16 mouse cellular contexts compared by ENCODE assay signal in genomic region chr10:76973797-76974436, GRCm38 (mm10). TPM values are rescaled to one million over a fixed set of nuclear protein-coding genes. Genes with fewer than 3 reads are reported as not detected.
DNase-seq lines count a peak whose midpoint lies in the region; ATAC-seq lines count a peak whose summit lies in the region.
"Had no signal": no experiment of that assay in that cellular context is flagged by ENCODE, and none has a peak within 500 bp of the region (broad histone marks: within the 10 kb centered on the region; RNA-seq: fewer than 3 reads in every experiment).

No protein-coding gene starts in this region.

- 19% methylated on average over 15 of the region's 15 CpGs for WGBS in kidney, embryonic 16.5 days
- WGBS in midbrain, embryonic 16.5 days: 18% methylated on average over 15 of the region's 15 CpGs

- no peak overlapping the region for H3K4me3 ChIP-seq in kidney, embryonic 16.5 days (ENCODE audit: low read length)
- H3K4me3 ChIP-seq in midbrain, embryonic 16.5 days (ENCODE audit: low read depth, low read length): peak overlapping the region; percentile 6; the same call in 1 of the 2 replicates
- H3K4me3 ChIP-seq: heart, embryonic 15.5 days had no signal

- H3K9ac ChIP-seq in kidney, embryonic 16.5 days (replicated peaks; ENCODE audit: low read length): no peak overlapping the region
- no peak overlapping the region for H3K9ac ChIP-seq in midbrain, embryonic 16.5 days (ENCODE audit: low read depth, low read length)
- H3K9ac ChIP-seq: heart, embryonic 15.5 days; liver, embryonic 14.5 days had no signal

- no peaks in the 10 kb centered on the region for H3K36me3 ChIP-seq in kidney, embryonic 16.5 days (ENCODE audit: insufficient read depth, low read length)
- H3K36me3 ChIP-seq in midbrain, embryonic 16.5 days (ENCODE audit: control insufficient read depth, insufficient read depth, low read length): no peaks in the 10 kb centered on the region
- H3K36me3 ChIP-seq: heart, embryonic 15.5 days had no signal

- ATAC-seq in kidney, embryonic 16.5 days (ENCODE audit: low FRiP score, low TSS enrichment): no peak
- peak; percentile 62; the same call in 1 of the 2 replicates for ATAC-seq in midbrain, embryonic 16.5 days
- ATAC-seq: Patski had no signal

- H3K4me1 ChIP-seq in kidney, embryonic 16.5 days (ENCODE audit: insufficient read depth, low read length): peaks cover 3% of the 10 kb centered on the region; the same call in 1 of the 2 replicates
- peaks cover 7% of the 10 kb centered on the region for H3K4me1 ChIP-seq in midbrain, embryonic 16.5 days (ENCODE audit: control insufficient read depth, insufficient read depth, low read length)
- H3K4me1 ChIP-seq: heart, embryonic 15.5 days had no signal

- H3K4me2 ChIP-seq in kidney, embryonic 16.5 days (replicated peaks; ENCODE audit: low read depth, low read length): 0 out of 2 replicates have a peak overlapping the region, but pooled peaks have one; percentile 15
- H3K4me2 ChIP-seq in midbrain, embryonic 16.5 days (ENCODE audit: low read length): peak overlapping the region; percentile 40
- H3K4me2 ChIP-seq: heart, embryonic 15.5 days had no signal

- no peaks in the 10 kb centered on the region for H3K9me3 ChIP-seq in kidney, embryonic 16.5 days (ENCODE audit: low read length)
- no peaks in the 10 kb centered on the region for H3K9me3 ChIP-seq in midbrain, embryonic 16.5 days (replicated peaks; ENCODE audit: control insufficient read depth, low read length, poor library complexity, severe bottlenecking)
- H3K9me3 ChIP-seq: heart, embryonic 15.5 days had no signal

- H3K27me3 ChIP-seq in kidney, embryonic 16.5 days (ENCODE audit: insufficient read depth, low read length): no peaks in the 10 kb centered on the region
- H3K27me3 ChIP-seq in midbrain, embryonic 16.5 days (ENCODE audit: control insufficient read depth, insufficient read depth, low read depth, low read length): no peaks in the 10 kb centered on the region
- H3K27me3 ChIP-seq: heart, embryonic 15.5 days; Patski had no signal

- peak; percentile 19 for DNase-seq in embryo, embryonic 11 days
- DNase-seq in embryo, embryonic 10 days (ENCODE audit: low spot score): no peak
- DNase-seq in kidney, postnatal 10 days: no peak
- no peak for DNase-seq in lung, postnatal 4 days
- DNase-seq in thymus, postnatal 25 days: no peak
- DNase-seq in layer of hippocampus, postnatal 10 days (ENCODE audit: low spot score in 2 of 2): no peak
- DNase-seq: cerebellum, adult 2 months; layer of hippocampus, adult 9-11 months; left cerebral cortex, postnatal 4 days; lung, postnatal 14 days; thymus, adult 2 months had no signal

- H3K27ac ChIP-seq in kidney, embryonic 16.5 days (ENCODE audit: low read length): no peak overlapping the region
- no peak overlapping the region for H3K27ac ChIP-seq in midbrain, embryonic 16.5 days (ENCODE audit: low read length)
- H3K27ac ChIP-seq: heart, embryonic 15.5 days; liver, embryonic 14.5 days had no signal

RNA-seq across cellular contexts. Expression of gene Pcbp3, which starts 12.2 kb away (rescaled TPM):
- 53.2 and 54.4 TPM in 2 replicates for polyA plus RNA-seq in kidney, embryonic 16.5 days (2015; fragmentation: Nextera tagmentation; extraction: Ambion mirVana)
- 68.8 and 78.8 TPM in 2 replicates for polyA plus RNA-seq in midbrain, embryonic 16.5 days (2015; fragmentation: Nextera tagmentation; extraction: Ambion mirVana)
- 10 to 100 TPM; 59.9 to 70.0 TPM for total RNA-seq in layer of hippocampus, postnatal 10 days (2021)

RNA-seq across cellular contexts. Expression of gene Slc19a1, which starts 58.1 kb away (rescaled TPM):
- polyA plus RNA-seq in kidney, embryonic 16.5 days (2015; fragmentation: Nextera tagmentation; extraction: Ambion mirVana): 58.4 and 60.3 TPM in 2 replicates
- 44.2 and 44.4 TPM in 2 replicates for polyA plus RNA-seq in midbrain, embryonic 16.5 days (2015; fragmentation: Nextera tagmentation; extraction: Ambion mirVana)
- 10 to 100 TPM; 26.5 to 26.7 TPM for total RNA-seq in layer of hippocampus, postnatal 10 days (2021)
